Mouse (Mus musculus) embryonic fibroblast, embryonic 13.5 days (primary cell): Measurements from ENCODE around the gene H60b. TPM values are rescaled to one million over a fixed set of nuclear protein-coding genes. Genes with fewer than 3 reads are reported as not detected.
"Not testable (repeated sequence)": the region's sequence is repeated elsewhere in the genome, so short reads cannot be mapped to it uniquely, and the experiment has no call there.

Experiments
- H3K27ac ChIP-seq: 2 replicates; pipeline ENCODE4 v1.5.1; 2012; ENCODE audit warnings: low read length, control low read depth, inconsistent platforms; ENCODE audit not compliant: insufficient read depth
- H3K4me1 ChIP-seq: 2 replicates; pipeline ENCODE4 v1.6.1; 2011; ENCODE audit warnings: low read length; ENCODE audit not compliant: control insufficient read depth, insufficient read depth
- H3K4me3 ChIP-seq: 2 replicates; pipeline ENCODE4 v1.5.1; 2011; ENCODE audit warnings: mild to moderate bottlenecking, control low read depth, low read length; ENCODE audit not compliant: insufficient read depth
- CTCF ChIP-seq: IDR thresholded peaks from 2 replicates; pipeline ENCODE4 v1.5.1; 2011; ENCODE audit warnings: mild to moderate bottlenecking, control low read depth, low read length, moderate library complexity, borderline replicate concordance; ENCODE audit not compliant: insufficient read depth
- POLR2A ChIP-seq: IDR thresholded peaks from 2 replicates; pipeline ENCODE4 v1.6.1; 2011; ENCODE audit warnings: low read depth, mild to moderate bottlenecking, control low read depth, low read length, moderate library complexity
- polyA plus RNA-seq: library from polyadenylated mRNA; stranded (reverse); fragments of >200 nt; gene quantifications from 2 replicates; pipeline ENCODE4 v1.2.4, GENCODE M21; 2011; ENCODE audit warnings: low read depth; ENCODE audit not compliant: missing spikeins, insufficient read length

Gene H60b
- polyA plus RNA-seq, 1 experiment: 4.3 TPM

GRCm38 (mm10) chr10:22191035-22191434 lies 32.6 kb downstream of the H60b start:
- not testable (repeated sequence) for H3K27ac ChIP-seq, H3K4me3 ChIP-seq, H3K4me1 ChIP-seq

DNA sequence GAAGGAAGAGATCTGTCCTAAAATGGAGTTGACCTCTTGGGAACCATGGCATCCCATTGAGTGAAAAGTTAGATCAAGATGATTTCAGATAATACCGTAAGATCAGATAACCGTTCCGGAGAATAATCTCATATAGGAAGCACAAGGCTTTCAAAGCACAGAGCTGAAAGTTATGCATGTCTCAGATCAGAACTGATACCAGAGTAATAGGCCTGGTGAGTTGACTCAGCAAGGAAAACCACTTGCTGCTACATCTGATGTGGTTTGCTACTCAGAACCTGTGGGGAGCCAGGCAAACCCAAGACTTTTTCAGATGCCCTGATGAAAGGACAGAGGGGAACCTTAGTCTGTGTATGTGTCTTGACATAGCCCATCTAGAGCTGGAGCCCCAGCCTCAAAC lies 43.0 kb downstream of the H60b start:
- not testable (repeated sequence) for H3K4me3 ChIP-seq, H3K27ac ChIP-seq, H3K4me1 ChIP-seq

DNA sequence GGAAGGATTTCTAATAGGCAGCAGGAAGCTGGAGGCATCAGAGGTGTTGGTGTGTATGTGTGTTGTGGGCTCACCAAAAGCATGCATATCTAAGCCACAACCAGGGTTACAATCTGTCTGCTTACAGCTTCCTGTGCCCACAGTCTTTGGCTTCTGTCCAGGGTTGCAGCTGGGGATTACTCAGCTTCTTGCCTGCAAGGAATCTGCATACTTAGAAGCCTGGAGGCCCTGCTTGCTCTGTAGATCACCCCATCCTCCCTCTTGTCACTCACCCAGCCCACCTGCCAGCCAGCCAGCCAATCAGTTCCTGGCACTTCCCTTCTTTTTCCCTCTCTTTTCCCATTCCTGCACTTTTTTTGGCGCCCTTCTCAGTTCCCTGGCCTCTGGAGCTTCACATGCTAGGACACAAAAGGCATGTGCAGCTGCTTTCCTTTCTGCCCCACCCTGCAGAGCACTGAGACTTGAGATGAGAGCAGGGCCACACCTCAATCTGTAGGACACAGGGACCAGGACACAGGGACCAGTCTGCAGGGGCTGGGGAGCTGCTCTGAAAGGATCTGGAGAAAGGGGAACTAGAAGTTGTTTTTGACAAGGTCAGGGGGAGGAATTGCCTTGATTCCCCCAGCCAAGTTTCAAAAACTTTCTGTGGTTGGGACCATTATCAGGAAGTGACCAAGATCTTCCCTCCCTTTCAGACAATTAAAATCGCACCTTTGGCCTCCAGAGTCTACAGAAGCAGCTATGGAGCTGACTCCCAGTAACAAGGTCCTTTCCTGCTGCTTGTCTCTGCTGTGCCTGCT lies 44.6 kb downstream of the H60b start:
- not testable (repeated sequence) for H3K4me1 ChIP-seq, H3K4me3 ChIP-seq, H3K27ac ChIP-seq

GRCm38 (mm10) chr10:22206443-22206842 lies 48.1 kb downstream of the H60b start:
- not testable (repeated sequence) for H3K4me3 ChIP-seq, H3K4me1 ChIP-seq, H3K27ac ChIP-seq

DNA sequence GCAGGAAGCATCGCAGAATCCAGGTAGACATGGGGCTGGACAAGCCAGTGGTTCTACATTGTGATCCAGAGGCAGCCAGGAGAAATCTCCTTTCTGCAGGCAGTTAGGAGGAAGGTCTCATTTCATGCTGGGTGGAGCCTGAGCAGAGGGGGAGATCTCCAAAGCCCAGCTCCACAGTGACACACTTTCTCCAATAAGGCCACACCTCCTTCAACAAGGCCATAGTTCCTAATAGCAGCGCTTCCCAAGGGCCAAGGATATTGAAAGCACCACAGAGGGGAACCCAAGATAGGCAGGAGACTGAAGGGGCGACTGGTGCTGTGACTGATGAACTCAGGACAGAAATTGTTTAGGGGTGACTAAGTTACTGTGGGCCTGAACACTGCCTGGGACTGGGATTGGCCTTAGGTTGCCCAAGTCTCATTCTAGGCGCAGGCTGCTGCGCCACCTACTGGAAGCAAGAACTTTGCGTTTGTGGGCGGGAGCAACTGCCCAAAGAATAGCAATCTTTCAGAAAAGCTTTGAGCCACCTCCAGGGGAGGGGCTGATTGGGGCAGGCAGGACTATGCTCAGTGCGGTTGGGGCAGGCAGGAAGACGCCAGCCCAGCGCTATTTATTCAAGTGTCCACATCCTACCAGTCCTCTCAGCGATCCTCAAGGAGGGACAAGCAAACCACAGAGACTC lies 53.8 kb downstream of the H60b start:
- H3K4me1 ChIP-seq: not testable (repeated sequence)
- TF ChIP-seq CTCF: peak; percentile 30; the same call in 1 of the 2 replicates

DNA sequence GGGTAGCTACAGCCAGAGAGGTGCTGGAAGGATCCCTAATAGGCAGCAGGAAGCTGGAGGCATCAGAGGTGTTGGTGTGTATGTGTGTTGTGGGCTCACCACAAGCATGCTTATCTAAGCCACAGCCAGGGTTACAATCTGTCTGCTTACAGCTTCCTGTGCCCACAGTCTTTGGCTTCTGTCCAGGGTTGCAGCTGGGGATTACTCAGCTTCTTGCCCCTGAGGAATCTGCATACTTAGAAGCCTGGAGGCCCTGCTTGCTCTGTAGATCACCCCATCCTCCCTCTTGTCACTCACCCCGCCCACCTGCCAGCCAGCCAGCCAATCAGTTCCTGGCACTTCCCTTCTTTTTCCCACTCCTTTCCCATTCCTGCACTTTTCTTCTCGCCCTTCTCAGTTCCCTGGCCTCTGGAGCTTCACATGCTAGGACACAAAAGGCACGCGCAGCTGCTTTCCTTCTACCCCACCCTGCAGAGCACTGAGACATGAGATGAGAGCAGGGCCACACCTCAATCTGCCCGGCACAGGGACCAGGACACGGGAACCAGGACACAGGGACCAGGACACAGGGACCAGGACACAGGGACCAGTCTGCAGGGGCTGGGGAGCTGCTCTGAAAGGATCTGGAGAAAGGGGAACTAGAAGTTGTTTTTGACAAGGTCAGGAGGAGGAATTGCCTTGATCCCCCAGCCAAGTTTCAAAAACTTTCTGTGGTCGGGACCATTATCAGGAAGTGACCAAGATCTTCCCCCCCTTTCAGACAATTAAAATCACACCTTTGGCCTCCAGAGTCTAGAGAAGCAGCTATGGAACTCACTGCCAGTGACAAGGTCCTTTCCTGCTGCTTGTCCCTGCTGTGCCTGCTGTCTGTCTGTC lies 65.3 kb downstream of the H60b start:
- H3K27ac ChIP-seq, H3K4me1 ChIP-seq, H3K4me3 ChIP-seq: not testable (repeated sequence)

More for the DNA sequence above, 53.8 kb downstream of the H60b start:
- not testable (repeated sequence) for H3K27ac ChIP-seq, H3K4me3 ChIP-seq

GRCm38 (mm10) chr10:22265060-22265459 lies 106.7 kb downstream of the H60b start:
- H3K4me3 ChIP-seq: no peak overlapping the region
- H3K4me1 ChIP-seq: no peaks in the 10 kb centered on the region
- TF ChIP-seq POLR2A (no peak), CTCF (no peak)
- H3K27ac ChIP-seq: no peak overlapping the region

DNA sequence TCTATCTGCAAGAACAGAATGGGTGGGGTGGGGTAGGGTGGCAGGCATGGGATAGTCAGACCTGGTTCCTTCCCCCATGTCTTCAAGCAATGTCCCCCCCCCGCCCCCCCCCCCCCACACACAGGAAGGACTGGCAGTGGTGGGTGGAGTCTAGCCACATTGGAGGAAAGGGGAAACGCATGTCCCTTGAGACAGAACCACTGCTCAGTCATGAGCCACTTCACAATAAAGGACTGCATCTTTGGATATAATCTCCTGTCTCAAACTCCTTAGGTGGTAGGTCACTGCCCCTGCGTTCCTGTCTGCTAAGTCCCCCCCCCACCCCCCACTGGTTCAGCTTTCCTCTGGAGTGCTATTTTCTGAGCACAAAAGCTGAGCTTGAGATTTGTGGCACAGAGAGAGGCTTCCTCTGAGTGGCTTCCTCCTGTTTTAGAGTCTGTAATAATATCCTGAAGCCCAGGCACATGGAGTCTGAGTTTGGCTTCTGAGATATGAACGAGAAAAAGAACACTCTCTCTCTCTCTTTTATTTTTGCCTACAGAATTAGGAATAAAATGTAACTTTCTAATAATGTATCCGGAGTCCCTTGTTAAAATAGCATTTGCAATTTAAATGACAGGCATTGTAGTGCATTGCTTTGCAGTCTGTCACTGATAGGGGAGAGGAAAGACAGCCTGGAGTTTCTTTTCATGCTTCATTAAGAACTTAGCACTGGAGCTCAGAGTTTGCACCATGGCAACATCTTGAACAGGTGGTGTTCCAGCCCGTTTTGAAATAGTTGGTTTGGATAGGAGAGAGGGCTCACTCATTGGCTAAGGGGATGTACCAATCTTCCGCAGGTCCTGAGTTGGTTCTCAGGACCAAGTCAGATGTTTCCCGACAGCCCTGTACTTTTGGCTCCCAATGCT lies 112.7 kb downstream of the H60b start:
- H3K27ac ChIP-seq, H3K4me1 ChIP-seq, H3K4me3 ChIP-seq: not testable (repeated sequence)

DNA sequence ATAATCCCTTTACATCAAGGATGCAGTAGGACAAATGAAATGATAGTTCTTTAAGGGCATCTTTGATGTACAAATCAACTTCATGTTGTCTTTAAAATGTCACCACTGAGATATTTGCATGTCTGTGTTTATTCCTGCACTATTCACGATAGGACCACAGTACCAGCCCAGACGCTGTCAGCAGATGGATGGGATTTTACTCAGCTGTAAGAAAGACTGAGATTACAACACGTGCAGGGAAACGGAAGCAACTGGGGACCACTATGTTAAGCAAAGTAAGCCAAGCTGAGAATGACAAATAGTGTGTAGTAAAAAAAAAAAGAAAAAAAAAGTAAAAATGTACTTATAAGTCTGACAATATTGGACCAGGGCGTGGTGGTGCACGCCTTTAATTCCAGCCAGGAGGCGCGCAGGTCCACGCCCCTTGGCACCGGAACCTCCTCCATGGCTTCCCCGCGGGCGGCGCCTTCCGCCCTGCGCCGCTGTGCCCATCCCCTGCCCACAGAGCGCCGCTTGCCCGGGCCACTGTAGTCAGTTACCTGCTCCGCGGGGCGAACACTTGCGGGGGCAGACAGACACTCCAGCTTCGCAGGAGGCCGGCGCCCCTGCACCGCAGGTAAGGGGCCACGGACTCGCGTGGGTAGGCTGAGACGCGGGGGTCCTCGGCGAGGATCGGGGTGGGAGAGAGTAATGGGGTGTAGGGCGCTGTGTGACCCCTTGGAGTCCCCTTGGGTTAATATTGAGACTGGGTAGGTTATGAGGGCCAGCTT lies 114.7 kb downstream of the H60b start:
- H3K4me3 ChIP-seq: peak overlapping the region; percentile 30
- H3K4me1 ChIP-seq, H3K27ac ChIP-seq: not testable (repeated sequence)
